Mouse (Mus musculus) CH12.LX (cell line): ENCODE data around the gene Papola. TPM values are rescaled to one million over a fixed set of nuclear protein-coding genes. Genes with fewer than 3 reads are reported as not detected.

Experiments
- DNase-seq: peaks from one replicate; pipeline ENCODE4 v3.0.0-alpha.2; 2013; ENCODE audit errors: extremely low read depth
- H3K27ac ChIP-seq: 2 replicates; pipeline ENCODE4 v1.5.1; 2012; ENCODE audit warnings: low read depth, mild to moderate bottlenecking, control low read depth, moderate library complexity; ENCODE audit not compliant: insufficient read depth
- H3K27me3 ChIP-seq: replicated peaks from 2 replicates; pipeline ENCODE3; 2012; ENCODE audit warnings: inconsistent platforms
- H3K36me3 ChIP-seq, 2 experiments: replicated peaks in 1 of 2; 2 replicates each; pipeline versions ENCODE3 to v1.6.1; 2012; ENCODE audit warnings: inconsistent platforms in 1 of 2, low read length in 1 of 2, mild to moderate bottlenecking in 1 of 2, mixed read lengths in 1 of 2, moderate library complexity in 1 of 2; ENCODE audit not compliant: control insufficient read depth in 1 of 2, insufficient read depth in 1 of 2
- H3K4me1 ChIP-seq, 2 experiments: 2 replicates each; pipeline ENCODE4 v1.6.1; 2012; ENCODE audit warnings: inconsistent platforms in 1 of 2, moderate library complexity in 1 of 2; ENCODE audit not compliant: insufficient read depth in 2 of 2, control insufficient read depth in 1 of 2
- H3K4me2 ChIP-seq: 2 replicates; pipeline ENCODE4 v1.6.1; 2012; ENCODE audit warnings: low read depth, mild to moderate bottlenecking, control low read depth; ENCODE audit not compliant: poor library complexity, insufficient read depth, severe bottlenecking
- H3K4me3 ChIP-seq, 3 experiments: fragments of 150-350 bp in 1 of 3; sonication (generic) in 1 of 3; replicated peaks in 1 of 3; 2 replicates each; pipeline versions ENCODE3 to v1.5.1; 2011 to 2012; ENCODE audit warnings: low read depth in 2 of 3, low read length in 2 of 3, mild to moderate bottlenecking in 2 of 3, moderate library complexity in 2 of 3, control low read depth in 1 of 3, improper control_type of control experiment in 1 of 3, inconsistent platforms in 1 of 3, mixed read lengths in 1 of 3; ENCODE audit not compliant: poor library complexity in 1 of 3
- H3K79me2 ChIP-seq: replicated peaks from 2 replicates; pipeline ENCODE4 v1.6.1; 2012; ENCODE audit warnings: mild to moderate bottlenecking, moderate library complexity; ENCODE audit not compliant: control insufficient read depth, poor library complexity, insufficient read depth, severe bottlenecking; ENCODE audit errors: extremely low read depth
- H3K9ac ChIP-seq: 2 replicates; pipeline ENCODE4 v1.6.1; 2012; ENCODE audit warnings: low read depth, mild to moderate bottlenecking, control low read depth, moderate library complexity; ENCODE audit not compliant: insufficient read depth
- H3K9me3 ChIP-seq: replicated peaks from 2 replicates; pipeline ENCODE3; 2012; ENCODE audit warnings: low read length, inconsistent platforms, mixed read lengths
- BHLHE40 ChIP-seq: IDR thresholded peaks from 2 replicates; pipeline ENCODE4 v1.6.1; 2011; ENCODE audit warnings: mild to moderate bottlenecking, low read depth, low read length, improper control_type of control experiment
- CHD1 ChIP-seq: IDR thresholded peaks from 2 replicates; pipeline ENCODE4 v1.6.1; 2012; ENCODE audit warnings: low read depth, low read length, improper control_type of control experiment, inconsistent platforms
- ELF1 ChIP-seq: IDR thresholded peaks from 2 replicates; pipeline ENCODE4 v1.6.1; 2014; ENCODE audit warnings: low read depth, mild to moderate bottlenecking, inconsistent platforms, low read length, improper control_type of control experiment
- EP300 ChIP-seq: IDR thresholded peaks from 2 replicates; pipeline ENCODE4 v1.6.1; 2011; ENCODE audit warnings: low read length, improper control_type of control experiment
- GABPA ChIP-seq: IDR thresholded peaks from 2 replicates; pipeline ENCODE4 v1.6.1; 2012; ENCODE audit warnings: low read depth, low read length, improper control_type of control experiment, inconsistent platforms; ENCODE audit not compliant: insufficient replicate concordance
- MAFK ChIP-seq: IDR thresholded peaks from 2 replicates; pipeline ENCODE4 v1.6.1; 2011; ENCODE audit warnings: low read length, improper control_type of control experiment; ENCODE audit not compliant: insufficient replicate concordance
- MAX ChIP-seq: IDR thresholded peaks from 2 replicates; pipeline ENCODE4 v1.6.1; 2011; ENCODE audit warnings: low read length, improper control_type of control experiment
- MXI1 ChIP-seq: IDR thresholded peaks from 2 replicates; pipeline ENCODE4 v1.6.1; 2011; ENCODE audit warnings: mild to moderate bottlenecking, low read depth, low read length, improper control_type of control experiment
- NELFE ChIP-seq: IDR thresholded peaks from 2 replicates; pipeline ENCODE4 v1.6.1; 2011; ENCODE audit warnings: low read depth, low read length, improper control_type of control experiment
- PAX5 ChIP-seq: IDR thresholded peaks from 2 replicates; pipeline ENCODE4 v1.6.1; 2012; ENCODE audit warnings: low read length, inconsistent platforms, mixed read lengths
- POLR2A ChIP-seq: IDR thresholded peaks from 2 replicates; pipeline ENCODE4 v1.6.1; 2011; ENCODE audit warnings: low read depth, mild to moderate bottlenecking, improper control_type of control experiment, low read length
- POLR2AphosphoS2 ChIP-seq: IDR thresholded peaks from 2 replicates; pipeline ENCODE4 v1.6.1; 2011; ENCODE audit warnings: low read depth, low read length, improper control_type of control experiment
- RAD21 ChIP-seq: IDR thresholded peaks from 2 replicates; pipeline ENCODE4 v1.6.1; 2011; ENCODE audit warnings: low read depth, mild to moderate bottlenecking, low read length, improper control_type of control experiment, moderate library complexity
- TBP ChIP-seq: conservative IDR thresholded peaks from 2 replicates; pipeline ENCODE4 v1.6.1; 2011; ENCODE audit warnings: low read depth, low read length, improper control_type of control experiment
- TCF12 ChIP-seq: IDR thresholded peaks from 2 replicates; pipeline ENCODE4 v1.6.1; 2014; ENCODE audit warnings: low read depth, mild to moderate bottlenecking, inconsistent platforms, low read length, improper control_type of control experiment
- USF1 ChIP-seq: IDR thresholded peaks from 2 replicates; pipeline ENCODE4 v1.6.1; 2014; ENCODE audit warnings: low read depth, mild to moderate bottlenecking, inconsistent platforms, low read length, improper control_type of control experiment
- USF2 ChIP-seq: conservative IDR thresholded peaks from 2 replicates; pipeline ENCODE4 v1.6.1; 2011; ENCODE audit warnings: low read depth, low read length, improper control_type of control experiment
- ZC3H11A ChIP-seq: IDR thresholded peaks from 2 replicates; pipeline ENCODE4 v1.6.1; 2012; ENCODE audit warnings: low read depth, mild to moderate bottlenecking, inconsistent platforms, low read length, improper control_type of control experiment
- ZKSCAN1 ChIP-seq: IDR thresholded peaks from 2 replicates; pipeline ENCODE4 v1.6.1; 2012; ENCODE audit warnings: low read depth, inconsistent platforms, low read length, improper control_type of control experiment, borderline replicate concordance
- ZMIZ1 ChIP-seq: IDR thresholded peaks from 2 replicates; pipeline ENCODE4 v1.6.1; 2012; ENCODE audit warnings: low read depth, mild to moderate bottlenecking, inconsistent platforms, low read length, improper control_type of control experiment
- ZNF384 ChIP-seq: IDR thresholded peaks from 2 replicates; pipeline ENCODE4 v1.6.1; 2012; ENCODE audit warnings: low read depth, low read length, improper control_type of control experiment, inconsistent platforms
- dilution Hi-C: fragments of 300-500 bp; cut with MboI; formaldehyde crosslinking; loops from 2 replicates; pipeline ENCODE4 v1.14.3; 2020; ENCODE audit warnings: low sequenced_read_pairs; ENCODE audit not compliant: extremely low pct_unique_long_range_greater_than_20kb, extremely low pct_ligation_motif_present
- in situ Hi-C: fragments of 300-500 bp; cut with MboI; formaldehyde crosslinking; loops from 3 replicates; pipeline ENCODE4 v1.14.3; 2019; ENCODE audit warnings: low sequenced_read_pairs, low pct_ligation_motif_present, low pct_unique_long_range_greater_than_20kb, mixed read lengths
- polyA plus RNA-seq: library from polyadenylated mRNA; unstranded; fragments of >175 nt; gene quantifications from 2 replicates; pipeline ENCODE4 v1.2.1, GENCODE M21; 2012; ENCODE audit warnings: low read depth; ENCODE audit not compliant: insufficient read length
- total RNA-seq, 2 experiments: library from RNA; depleted of rRNA; stranded (reverse); fragments of 300-350 nt in 1 of 2; fragments of >200 nt in 1 of 2; gene quantifications; 2 replicates each; pipeline ENCODE4 v1.2.3; 2012 to 2014

The Papola gene
- total and polyA plus RNA-seq, 3 experiments = 100.0 to 150 (median 111) TPM

DNA sequence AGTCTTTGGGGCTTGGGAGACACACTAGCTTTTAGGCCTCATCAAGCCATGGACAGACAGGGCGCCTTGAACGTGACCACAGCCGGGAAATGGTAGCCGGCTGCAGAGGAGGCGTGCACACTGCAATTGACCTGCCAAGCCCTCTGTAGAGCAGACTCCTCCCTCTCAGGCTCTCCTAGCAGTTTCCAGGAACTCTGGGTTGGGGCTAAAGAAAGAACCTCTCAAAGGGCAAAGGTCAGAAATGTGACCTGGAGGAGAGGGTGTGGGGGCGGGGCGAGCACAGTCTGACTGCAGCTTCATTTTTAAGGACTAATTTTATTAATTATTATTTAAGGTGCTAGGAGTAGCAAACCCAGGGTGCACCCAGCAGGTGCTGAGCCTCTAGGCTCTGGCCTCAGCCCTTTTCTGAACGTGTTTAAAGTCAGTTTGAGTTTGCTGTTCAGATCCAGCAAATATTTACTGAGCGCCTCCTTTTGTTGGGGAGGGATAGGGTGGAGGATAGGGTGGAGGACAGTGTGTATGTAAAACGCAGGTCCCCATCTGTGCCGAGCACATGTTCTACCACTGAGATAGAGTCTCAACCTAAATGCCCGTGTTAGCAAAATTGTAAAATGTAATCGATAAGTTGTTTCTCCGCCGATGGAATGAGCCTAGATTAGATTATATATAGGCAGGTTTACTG lies 26.5 kb upstream of the Papola start:
- no peak overlapping the region for H3K27ac ChIP-seq
- no peak for DNase-seq
- H3K4me3 ChIP-seq = no peak overlapping the region
- H3K27me3 ChIP-seq = no peaks in the 10 kb centered on the region
- H3K79me2 ChIP-seq = no peaks in the 10 kb centered on the region
- peaks cover 6% of the 10 kb centered on the region for H3K9me3 ChIP-seq
- dilution Hi-C loops (no loop called here), in situ Hi-C loops (no loop called here)
- no peaks in the 10 kb centered on the region for H3K36me3 ChIP-seq
- H3K4me1 ChIP-seq = peaks cover 5 to 15% of the 10 kb centered on the region in 2 experiments; a peak in 3 of 4 replicates
- H3K9ac ChIP-seq = no peak overlapping the region
- no peak for TF ChIP-seq ZMIZ1
- TF ChIP-seq CHD1 = no peak
- TF ChIP-seq MXI1 = no peak
- no peak for TF ChIP-seq EP300
- no peak for TF ChIP-seq TCF12
- TF ChIP-seq MAX = no peak
- no peak for TF ChIP-seq NELFE
- no peak for TF ChIP-seq USF2
- TF ChIP-seq RAD21 = no peak
- TF ChIP-seq ZC3H11A = no peak
- no peak for TF ChIP-seq POLR2AphosphoS2
- no peak for TF ChIP-seq TBP
- TF ChIP-seq ZKSCAN1 = no peak
- TF ChIP-seq ELF1 = no peak
- TF ChIP-seq GABPA = no peak
- TF ChIP-seq PAX5 = no peak
- no peak for TF ChIP-seq MAFK
- TF ChIP-seq ZNF384 = no peak
- TF ChIP-seq POLR2A = no peak
- TF ChIP-seq BHLHE40 = no peak
- no peak overlapping the region for H3K4me2 ChIP-seq

- no peaks in the 10 kb centered on the region for H3K36me3 ChIP-seq
- H3K9ac ChIP-seq = no peak overlapping the region
- no peak for TF ChIP-seq USF1
- H3K4me3 ChIP-seq = no peak overlapping the region
- no peak overlapping the region for H3K27ac ChIP-seq
- peaks cover 5 to 15% of the 10 kb centered on the region in 2 experiments; a peak in 3 of 4 replicates for H3K4me1 ChIP-seq
- no peaks in the 10 kb centered on the region for H3K79me2 ChIP-seq
- no peak overlapping the region for H3K4me2 ChIP-seq
- DNase-seq = no peak
- H3K27me3 ChIP-seq = no peaks in the 10 kb centered on the region
- peaks cover under 1% of the 10 kb centered on the region for H3K9me3 ChIP-seq
- dilution Hi-C loops (no loop called here), in situ Hi-C loops (no loop called here)
Observed at GRCm38 (mm10) chr12:105758911-105759310, 25.6 kb upstream of the Papola start.
